Mouse (Mus musculus) kidney, adult 9 months (tissue): Measurements from ENCODE around the gene Ntsr2.

ENCODE experiments used
- DNase-seq: peaks from one replicate; pipeline ENCODE4 v3.0.0; 2022

Ntsr2 gene

DNA sequence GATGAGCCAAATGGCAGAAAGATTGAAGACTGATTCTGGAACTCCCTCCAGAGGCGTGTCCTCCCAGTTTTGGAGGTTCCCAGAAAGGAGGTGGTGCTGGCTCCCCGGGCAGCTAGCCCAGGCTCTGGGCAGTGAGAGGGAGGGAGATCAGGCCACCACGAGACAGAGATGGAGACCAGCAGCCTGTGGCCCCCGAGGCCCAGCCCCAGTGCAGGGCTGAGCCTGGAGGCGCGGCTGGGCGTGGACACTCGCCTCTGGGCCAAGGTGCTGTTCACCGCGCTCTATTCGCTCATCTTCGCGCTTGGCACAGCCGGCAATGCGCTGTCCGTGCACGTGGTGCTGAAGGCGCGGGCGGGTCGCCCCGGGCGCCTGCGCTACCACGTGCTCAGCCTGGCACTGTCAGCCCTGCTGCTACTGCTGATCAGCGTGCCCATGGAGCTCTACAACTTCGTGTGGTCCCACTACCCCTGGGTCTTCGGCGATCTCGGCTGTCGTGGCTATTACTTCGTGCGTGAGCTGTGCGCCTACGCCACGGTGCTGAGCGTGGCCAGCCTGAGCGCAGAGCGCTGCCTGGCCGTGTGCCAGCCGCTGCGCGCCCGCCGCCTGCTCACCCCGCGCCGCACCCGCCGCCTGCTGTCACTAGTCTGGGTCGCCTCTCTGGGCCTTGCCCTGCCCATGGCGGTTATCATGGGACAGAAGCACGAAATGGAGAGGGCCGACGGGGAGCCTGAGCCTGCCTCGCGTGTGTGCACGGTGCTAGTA, at the start of gene Ntsr2:
Ntsr2 (plus strand) TSS at position 51 of the 762 bp plus-strand sequence.
- DNase-seq: peak; percentile 85

DNA sequence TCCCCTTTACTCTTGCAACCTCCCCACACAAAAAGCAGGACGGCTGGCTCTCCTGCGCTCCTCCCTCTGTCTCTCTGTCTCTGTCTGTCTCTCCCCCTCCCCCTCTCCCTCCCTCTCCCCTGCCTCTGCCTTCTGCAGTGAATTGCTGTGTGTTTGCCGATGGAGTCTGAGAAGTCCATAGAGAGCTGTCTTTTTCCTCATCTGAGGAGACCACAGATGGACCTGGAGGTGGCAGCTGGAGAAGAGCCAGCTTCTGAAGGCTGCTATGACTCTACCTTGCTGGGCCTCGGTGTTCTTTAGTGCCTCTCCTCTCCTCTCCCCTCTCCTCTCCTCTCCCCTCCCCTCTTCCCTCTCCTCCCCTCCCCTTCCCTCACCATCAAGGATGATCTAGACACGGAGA, 47.6 kb upstream of the Ntsr2 start:
- no peak for DNase-seq

DNA sequence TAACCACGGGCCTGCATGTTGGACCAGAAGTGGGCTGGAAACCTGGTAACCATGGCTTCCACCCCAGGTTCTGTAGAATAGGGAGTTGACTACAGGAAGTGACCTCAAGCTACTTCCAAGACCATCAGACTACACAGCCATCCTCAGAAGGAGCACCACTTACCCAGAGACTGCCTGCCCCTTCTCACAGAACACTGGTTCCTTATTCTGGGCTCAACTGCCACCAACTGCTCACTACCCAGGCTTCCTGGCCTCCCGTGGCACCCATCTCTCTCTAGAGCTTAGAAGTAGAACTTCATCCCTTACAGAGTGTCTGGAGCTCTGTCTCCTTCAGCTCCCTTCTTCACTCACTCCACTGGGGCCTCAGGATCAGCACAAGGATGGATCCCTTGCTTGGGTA, 42.2 kb upstream of the Ntsr2 start, which contains the start of gene Lpin1:
Lpin1 (minus strand) TSS at position 31 of the 400 bp plus-strand sequence.
- DNase-seq: no peak

DNA sequence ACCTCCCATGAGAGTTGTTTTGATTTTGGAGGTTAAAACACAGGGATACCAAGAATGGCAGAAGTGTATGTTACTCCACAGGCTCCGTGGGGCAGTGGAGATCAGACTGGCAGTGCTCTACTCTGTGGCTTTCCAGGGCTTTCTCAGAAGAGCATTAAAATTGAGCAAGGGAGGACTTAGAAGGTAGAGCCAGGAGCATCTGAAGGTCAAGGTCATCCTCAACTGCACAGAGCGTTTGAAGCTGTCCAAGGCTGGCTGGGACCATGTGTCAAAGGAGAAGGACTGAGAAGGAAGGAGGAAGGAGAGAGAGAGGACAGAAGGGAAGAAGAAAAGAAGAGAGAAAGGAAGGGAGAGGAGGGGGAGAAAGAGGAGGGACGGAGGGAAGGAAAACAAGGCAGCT, 38.6 kb upstream of the Ntsr2 start:
- no peak for DNase-seq

DNA sequence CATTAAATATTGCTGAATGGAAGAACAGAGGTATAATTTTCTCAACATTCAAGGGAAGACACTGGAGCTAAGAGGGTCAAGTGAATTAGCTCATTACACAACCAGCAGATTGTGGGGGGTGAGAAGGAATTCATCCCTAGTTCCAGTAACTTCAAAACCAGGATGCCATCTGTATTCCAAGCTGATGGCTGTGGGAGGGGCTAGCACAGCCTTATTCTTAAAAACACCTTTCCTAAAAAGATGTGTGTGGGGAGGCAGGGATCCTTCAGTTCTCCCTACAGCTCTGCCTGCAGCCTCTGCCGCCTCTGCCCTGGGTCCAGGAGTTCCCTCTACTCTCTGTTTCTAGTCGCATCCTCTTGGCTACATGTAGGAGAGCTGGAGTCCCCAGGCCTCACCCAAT, 37.4 kb upstream of the Ntsr2 start:
- DNase-seq: no peak

DNA sequence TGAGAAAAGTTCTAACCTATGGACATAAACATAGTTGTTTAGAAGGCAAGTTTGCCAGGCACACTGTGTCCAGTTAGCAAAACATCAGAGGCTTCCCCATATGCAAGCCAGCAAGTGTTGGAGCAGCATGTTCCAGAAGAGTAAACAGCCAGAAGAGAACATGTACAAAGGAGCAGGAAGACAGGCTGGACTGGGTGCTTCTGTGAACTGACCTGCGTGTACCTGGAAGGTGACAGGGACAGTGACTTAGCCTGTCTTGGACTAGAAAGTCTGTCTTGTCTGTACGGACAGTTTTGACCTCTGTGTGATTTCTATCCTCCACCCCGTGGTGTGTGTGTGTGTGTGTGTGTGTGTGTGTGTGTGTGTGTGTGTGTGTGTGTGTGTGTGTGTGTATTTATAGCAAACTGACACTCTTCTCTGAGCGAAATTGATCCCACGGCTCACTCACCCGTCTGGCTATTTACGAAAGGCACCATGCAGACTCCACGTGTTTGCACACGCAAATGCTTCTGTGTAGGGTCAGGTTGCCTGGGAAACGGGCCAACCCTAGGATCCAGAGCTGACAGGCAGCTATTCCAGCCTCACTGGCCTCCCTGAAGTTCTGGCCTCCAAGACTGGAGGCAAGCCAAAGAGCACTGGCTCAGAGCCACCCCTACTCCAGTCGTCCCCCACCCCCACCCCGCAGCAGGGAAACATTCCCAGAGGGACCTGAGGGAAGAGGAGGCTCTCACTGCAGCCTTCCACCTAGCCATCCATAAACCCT, 34.5 kb upstream of the Ntsr2 start:
- peak; percentile 96 for DNase-seq

DNA sequence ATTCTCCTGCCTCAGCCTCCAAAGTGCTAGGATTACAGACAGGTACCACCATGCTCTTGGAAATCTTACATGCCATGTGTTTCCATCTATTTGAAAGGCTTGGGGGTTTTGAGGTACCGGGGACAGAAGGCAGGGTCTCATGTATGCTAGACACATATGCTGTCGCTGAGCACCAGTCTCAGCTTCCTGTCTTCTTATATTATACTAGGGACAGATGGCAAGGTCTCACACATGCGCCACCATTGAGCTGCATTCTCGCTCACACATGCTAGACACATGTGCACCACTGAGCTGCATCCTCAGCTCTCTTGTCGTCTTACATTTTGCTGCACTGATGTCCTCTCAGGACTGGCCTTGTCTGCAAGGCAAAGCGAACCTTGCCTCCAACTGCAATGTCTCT, 33.7 kb upstream of the Ntsr2 start:
- DNase-seq: no peak

DNA sequence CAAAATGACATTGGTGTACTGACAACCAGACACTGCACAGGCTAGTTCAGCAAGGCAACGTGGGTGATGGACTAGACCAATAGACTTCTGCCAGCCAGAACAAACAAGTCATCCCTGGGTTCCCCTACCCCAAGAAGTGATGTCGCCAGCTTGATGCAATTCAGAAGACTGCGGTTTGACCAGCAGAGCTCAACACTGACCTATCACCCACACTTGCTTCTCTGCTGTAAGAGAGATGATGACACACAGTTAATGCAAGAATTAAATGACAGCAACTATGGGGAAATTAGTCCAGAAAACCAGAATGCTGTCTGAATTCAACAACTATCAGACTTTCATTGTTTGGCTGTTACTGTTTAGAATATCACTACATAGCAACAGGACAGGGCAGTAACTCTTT, 33.0 kb upstream of the Ntsr2 start:
- no peak for DNase-seq

DNA sequence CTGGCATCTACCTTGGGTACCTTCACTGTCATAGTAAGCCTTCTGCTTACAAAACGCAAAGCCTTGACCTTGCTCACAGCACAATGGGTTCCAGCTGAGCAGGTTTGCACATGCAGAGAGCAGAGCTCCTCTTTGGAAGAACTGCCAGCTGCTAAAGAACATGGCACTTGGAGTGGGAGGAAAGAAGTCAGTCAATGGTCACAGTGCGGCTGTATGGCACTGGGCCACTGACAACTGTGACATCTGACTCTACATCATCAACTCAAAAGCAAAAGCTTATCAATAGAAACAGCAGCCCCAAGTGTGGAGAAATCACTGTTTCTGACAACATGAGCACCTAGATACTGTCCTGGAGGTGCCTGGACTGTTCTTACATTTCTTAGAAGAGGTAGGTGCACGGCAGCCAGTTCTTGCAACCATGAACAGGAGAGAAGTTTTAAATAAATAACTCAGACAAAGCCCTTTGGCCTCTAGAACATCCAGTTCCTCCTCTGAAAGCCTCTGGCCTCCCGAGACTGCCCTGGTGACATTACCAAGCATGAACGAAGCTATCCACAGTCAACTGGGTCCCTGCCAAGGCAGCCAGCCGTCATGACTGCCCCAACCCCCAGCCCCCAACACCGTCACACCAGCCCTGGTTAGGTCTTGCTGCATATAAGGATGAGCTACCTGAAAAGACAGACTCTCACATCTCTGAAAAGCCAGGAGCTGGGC, 22.9 kb upstream of the Ntsr2 start:
- peak; percentile 93 for DNase-seq

DNA sequence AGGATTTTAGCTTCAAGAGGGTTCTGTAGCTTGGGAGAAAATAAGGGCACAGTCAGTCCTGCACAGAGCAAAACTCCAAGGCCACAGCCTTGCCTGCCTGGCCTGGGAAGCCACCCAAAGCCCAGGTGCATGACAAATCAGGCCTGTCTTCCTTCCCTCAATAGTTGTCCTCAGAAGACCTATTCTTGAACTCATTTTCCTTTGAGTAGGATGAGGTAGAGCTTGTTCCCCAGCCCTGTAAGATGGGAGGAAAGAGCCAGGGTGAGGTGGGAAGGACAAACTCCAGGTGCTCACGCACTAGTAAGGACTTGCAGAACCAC, 22.4 kb upstream of the Ntsr2 start:
- DNase-seq: no peak

DNA sequence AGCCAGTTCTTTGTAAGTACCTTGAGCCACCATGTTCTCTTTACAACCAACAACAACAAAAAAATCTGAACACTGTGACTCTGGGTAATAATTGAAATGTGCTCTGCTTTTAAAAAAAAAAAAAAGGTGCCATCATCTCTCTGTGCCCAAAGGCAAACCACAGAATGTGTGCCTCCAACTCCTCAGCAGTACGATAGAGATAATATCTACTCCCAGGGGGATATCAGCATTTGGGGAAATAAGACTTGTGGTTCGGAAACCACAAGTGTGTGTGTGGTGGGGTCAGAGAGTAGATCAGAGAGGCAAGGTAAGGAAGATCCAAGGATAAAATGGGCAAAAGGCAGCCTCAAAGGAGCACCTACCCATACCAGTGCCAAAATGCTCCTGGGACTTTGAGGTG, 21.8 kb upstream of the Ntsr2 start:
- no peak for DNase-seq

DNA sequence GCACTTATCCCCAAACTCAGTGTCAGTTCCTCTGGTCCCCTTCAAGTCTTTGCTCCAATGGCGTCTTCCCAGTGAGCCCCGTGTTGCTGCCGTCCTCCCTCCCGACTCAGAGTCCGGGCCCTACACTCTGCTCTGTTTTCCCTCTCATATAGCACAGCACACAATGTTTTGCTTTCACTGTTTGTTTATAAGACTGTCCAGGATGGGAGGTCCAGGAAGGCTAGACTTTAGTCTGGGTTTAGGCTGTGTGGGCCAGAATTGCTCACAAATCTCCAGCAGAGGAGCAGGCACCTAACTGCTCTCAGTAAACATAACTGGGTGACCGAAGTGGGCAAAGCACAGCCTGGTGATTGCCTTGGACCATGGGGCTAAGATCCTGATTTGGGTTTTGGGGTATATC, 19.9 kb upstream of the Ntsr2 start:
- no peak for DNase-seq

DNA sequence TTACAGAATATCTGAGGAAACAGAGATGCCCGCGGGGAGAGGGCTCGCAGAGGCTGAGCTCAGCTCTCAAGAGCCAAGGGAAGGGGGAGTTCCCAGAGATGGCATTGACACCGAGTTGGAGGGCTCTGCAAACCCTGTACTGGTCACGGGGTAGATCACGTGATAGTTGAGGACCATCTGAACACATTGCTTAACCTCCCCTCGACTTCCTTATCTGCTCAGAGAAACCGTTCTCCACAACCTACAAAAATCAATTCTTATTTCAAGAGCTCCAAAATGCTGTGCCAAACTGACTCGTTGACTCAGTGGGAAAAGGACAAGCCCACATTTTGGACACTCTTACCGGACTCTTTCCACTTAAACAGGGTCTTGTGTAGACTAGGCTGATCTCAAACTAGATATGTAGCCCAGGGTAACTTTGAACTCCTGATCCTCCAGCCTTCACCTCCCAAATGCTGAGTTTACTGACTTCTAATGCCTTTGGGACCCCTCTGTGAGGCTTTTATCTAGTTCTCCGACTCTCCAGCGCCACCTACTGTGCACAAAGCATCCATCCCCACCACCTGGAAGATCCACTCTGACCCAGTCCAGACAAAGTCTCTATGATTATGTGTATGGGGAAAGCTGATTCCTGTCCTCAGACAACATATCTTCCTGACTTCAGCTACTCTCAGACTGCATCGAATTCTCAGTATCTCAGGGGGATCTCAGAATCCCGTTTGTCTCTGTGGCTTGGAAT, 18.9 kb upstream of the Ntsr2 start:
- peak; percentile 68 for DNase-seq

DNA sequence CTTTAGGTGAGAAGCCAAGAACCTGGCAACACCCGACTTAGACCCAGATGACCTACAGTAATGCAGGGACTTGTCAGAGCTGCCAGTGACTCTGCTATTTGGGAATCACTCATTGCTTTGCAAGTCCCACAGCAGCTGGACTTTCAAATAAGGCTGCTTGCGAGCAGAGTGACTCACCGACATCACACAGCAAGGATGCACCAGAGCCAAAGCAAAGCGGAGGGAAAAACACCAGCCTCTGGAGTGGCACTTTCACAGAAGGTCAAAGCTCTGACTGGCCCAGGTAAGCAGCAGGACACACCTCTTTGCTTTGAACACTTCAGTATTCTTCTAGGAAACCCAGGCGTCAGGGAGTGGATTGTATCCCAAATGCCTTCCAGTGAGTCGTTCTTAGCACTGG, 17.4 kb upstream of the Ntsr2 start:
- no peak for DNase-seq

DNA sequence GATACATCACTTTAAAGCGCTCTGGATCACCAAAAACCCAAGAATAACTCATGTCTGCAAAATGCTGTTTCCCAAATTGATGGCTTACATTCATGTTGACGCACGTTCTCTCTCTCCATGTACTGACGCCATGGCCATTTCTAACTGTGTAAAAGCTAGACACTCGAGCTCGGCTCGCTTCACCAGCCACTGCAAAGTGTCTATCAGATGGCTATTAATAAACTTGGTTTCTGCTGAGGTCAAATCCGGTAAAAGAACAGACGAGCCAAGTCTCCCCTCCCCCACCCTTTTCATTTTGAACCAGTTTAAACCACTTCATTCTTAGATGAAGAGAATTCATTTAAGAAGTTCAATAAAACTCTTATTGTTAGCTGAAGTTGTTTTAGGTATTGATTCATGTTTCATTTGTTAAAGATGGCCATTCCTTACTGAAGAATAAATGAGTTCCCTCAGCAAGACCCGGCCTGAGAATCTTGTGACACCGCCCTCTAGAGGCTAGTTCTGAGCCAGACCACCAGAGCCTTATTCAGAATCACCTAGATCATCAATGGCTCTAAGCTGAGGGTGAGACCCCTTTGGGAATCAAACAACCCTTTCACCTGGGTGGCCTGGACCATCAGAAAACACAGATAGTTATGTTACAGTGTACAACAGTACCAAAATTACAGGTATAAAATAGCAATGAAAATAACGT, 14.0 kb upstream of the Ntsr2 start:
- no peak for DNase-seq

DNA sequence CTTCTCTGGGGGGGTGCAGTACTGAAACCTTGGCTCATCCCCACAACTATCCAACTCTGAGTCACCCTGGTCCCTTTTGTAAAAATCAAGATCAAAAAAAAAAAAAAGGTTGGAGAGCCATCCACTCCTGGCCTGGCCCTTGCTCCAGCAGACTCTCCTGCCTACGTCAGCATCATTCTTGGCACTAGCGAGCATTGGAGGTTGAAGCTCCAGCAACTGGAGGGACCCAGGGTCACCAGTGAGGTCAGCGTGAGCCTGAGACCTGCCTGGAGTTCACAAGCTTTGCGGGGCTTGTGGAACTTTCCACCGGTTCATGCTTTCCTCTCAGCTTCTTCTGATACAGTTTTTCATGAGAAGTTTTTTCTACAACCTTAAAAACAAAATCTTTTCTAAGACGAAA, 13.1 kb upstream of the Ntsr2 start:
- peak; percentile 63 for DNase-seq

DNA sequence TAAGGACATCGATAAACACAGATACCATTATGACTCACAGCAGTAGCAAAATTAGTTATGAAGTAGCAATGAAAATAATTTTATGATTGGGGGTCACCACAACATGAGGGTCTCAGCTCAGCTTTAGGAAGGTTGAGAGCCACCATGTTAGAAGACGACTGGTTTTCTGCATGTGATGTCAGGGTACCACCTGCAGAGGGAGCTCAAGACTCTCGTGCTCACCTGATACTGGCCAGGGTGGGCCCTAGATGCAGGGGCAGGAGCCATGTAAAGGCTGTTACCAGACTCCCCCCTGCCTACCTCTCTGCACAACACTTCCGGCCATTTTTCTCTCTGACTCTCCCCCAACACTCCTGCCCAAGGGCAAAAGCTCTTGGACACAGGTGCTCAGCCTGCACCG, 11.2 kb upstream of the Ntsr2 start:
- DNase-seq: no peak

DNA sequence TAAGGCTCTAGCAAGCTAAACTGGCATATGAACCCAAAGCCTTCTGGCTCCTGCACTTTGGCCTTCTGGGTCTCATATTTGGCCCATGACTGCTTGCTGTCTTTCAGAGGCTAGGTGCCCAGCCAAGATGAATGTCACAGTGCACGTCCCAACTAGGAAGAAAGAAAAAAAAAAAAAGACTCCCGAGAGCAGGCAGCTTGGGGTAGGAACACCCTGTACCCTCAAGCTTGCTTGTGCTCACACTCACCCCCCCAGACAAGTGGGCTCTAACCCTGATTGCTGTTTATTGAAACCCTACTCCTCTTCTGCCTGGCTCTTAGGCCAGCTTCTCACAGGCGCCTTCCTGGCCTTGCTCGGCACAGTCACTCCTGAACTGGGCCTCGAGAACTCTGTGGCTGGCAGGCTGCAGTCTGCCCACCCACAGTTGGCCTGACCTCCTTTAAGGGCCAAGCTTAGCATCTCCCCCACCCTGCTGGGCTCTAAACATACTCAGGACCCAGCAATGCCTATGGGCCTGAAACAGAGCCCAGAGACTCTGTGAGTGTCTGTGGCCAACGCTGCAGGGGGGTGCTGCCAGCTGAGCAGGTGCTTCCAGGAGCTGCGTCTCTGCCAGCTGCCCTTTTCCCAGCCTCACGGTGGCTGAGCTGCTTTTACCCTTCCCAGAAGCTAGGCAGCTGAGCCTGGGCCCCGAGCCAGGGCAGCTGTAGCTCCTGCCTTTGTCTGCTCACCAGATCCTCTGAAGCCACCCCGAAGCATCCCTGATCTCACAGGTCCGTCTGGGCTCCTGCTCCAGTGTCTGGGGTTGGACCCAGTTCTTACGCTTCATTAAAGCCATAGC, 9.5 kb upstream of the Ntsr2 start:
- DNase-seq: peak; percentile 55

DNA sequence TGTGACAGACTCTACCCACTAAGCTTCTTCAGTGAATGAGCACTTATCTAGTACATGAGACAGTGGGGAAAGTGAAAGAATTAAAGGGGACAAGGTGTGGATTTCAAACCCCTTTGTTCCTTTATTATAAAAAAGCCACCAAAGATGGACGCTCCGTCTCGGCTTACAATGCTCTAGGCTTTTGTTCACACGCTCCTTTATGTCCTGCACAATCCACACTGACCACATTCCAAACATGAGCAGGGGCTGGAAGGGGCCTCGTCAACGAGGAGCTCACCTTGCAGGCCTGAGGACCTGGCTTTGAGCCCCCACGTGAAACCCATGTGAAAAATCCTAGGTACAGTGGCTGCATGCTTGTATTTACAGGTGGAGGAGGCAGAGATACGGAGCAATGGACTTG, 8.5 kb upstream of the Ntsr2 start:
- DNase-seq: no peak

DNA sequence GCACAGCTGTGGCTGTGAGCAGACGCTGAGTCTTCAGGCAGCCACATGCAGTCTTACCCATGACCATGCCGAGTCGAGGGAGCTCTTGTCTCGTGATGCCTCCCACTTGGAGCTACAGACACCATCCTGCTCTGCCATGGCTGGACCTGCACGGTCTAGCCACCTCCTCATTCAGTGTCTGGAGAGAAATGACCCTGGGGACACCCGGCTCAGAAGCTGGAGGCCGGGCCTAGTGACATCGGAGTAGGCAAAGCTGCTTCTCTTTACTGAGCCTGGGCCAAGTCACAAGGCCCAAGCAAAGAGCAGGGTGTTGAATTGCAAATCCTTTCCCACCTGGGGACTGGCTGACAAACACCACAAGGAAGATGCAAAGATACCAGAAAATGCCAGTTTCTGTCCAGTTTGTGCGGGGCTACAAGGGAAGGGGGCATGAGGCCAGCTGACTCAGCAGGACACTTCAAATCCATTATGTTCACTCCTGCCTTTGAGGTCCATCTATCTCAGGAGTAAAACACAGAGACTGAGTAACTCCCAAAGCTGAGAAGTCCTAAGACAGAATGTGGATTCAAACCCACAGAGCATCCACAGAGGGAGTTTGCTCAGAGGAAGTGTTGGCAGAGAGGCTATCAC, 6.3 kb upstream of the Ntsr2 start:
- no peak for DNase-seq

DNA sequence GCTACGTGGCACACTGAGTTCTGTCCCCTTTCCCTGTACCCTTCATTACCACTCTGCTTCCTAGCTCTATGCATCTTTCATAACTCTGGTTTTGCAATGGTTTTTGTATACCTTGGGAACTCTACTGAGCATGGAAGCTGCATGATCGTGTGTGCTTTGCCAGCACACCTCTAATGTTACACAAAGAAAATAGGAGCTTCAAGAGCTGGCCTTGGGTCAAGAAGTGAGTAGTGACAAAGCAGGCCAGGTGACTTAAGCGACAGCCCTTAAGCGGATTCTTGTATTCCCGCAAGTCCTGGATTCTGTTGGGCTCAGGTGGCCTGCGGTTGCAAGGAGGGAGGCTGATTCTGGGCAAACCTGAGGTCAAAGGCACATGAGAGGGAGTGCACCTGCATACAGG, 4.9 kb upstream of the Ntsr2 start:
- DNase-seq: no peak
